Mouse (Mus musculus) ES-E14 (cell line): ENCODE results near the gene Arl15.

Experiments used
- CHD2 ChIP-seq: IDR thresholded peaks from 2 replicates; pipeline ENCODE4 v1.6.1; 2014; ENCODE audit warnings: mild to moderate bottlenecking, low read depth, low read length, inconsistent platforms
- HCFC1 ChIP-seq: IDR thresholded peaks from 2 replicates; pipeline ENCODE4 v1.6.1; 2012; ENCODE audit warnings: low read length, inconsistent platforms, borderline replicate concordance; ENCODE audit not compliant: insufficient read depth
- ZC3H11A ChIP-seq: IDR thresholded peaks from 2 replicates; pipeline ENCODE4 v1.6.1; 2012; ENCODE audit warnings: low read depth, mild to moderate bottlenecking, inconsistent platforms, low read length, borderline replicate concordance

DNA sequence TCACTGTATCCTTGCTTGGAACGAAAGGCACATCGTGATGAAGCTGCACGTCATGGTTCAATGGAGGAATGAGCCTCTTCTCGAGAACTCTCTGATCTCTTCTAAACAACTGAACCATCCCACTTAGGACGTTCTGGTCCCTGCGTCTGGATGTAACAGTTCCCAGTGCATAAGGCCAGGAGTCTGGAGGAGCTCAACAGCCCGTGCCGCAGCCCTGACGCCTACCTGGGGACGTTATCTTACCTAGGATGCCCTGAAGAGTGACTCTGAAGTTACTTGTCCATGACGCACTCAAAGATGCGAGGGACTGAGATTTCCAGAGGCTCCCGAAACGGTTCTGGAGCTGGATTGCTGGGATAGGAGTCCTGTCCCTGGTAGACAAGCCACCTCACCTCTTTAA is 121.4 kb downstream of the Arl15 start:
- no peak for TF ChIP-seq CHD2
- TF ChIP-seq HCFC1, result no peak
- TF ChIP-seq ZC3H11A, result no peak
